Mouse (Mus musculus) lung, embryonic 16.5 days (tissue): ENCODE measurements around the gene Gm10273. TPM values are rescaled to one million over a fixed set of nuclear protein-coding genes. Genes with fewer than 3 reads are reported as not detected.
"Not testable (repeated sequence)": the region's sequence is repeated elsewhere in the genome, so short reads cannot be mapped to it uniquely, and the experiment has no call there.

Source experiments
- ATAC-seq: fragments of 200-750 bp; cut with Nextera tagmentation; 2 replicates; pipeline ENCODE4 v1.8.0; 2017; ENCODE audit warnings: low read depth, mild to moderate bottlenecking, moderate library complexity
- H3K27ac ChIP-seq: fragments of 300-500 bp; sonication (generic); 2 replicates; pipeline ENCODE4 v1.5.1; 2014; ENCODE audit warnings: mild to moderate bottlenecking, control low read depth, low read length
- H3K27me3 ChIP-seq: fragments of 300-500 bp; sonication (generic); 2 replicates; pipeline ENCODE4 v1.6.1; 2014; ENCODE audit warnings: low read depth, low read length, mixed read lengths; ENCODE audit not compliant: control insufficient read depth, insufficient read depth
- H3K36me3 ChIP-seq: fragments of 300-500 bp; sonication (generic); 2 replicates; pipeline ENCODE4 v1.6.1; 2014; ENCODE audit warnings: low read length; ENCODE audit not compliant: control insufficient read depth, insufficient read depth
- H3K4me1 ChIP-seq: fragments of 300-500 bp; sonication (generic); replicated peaks from 2 replicates; pipeline ENCODE4 v1.6.1; 2014; ENCODE audit warnings: low read length, mixed read lengths; ENCODE audit not compliant: control insufficient read depth, insufficient read depth
- H3K4me2 ChIP-seq: fragments of 300-500 bp; sonication (generic); 2 replicates; pipeline ENCODE4 v1.6.1; 2014; ENCODE audit warnings: low read depth, low read length, control low read depth
- H3K4me3 ChIP-seq: fragments of 300-500 bp; sonication (generic); 2 replicates; pipeline ENCODE4 v1.5.1; 2014; ENCODE audit warnings: mild to moderate bottlenecking, low read length, control low read depth
- H3K9ac ChIP-seq: fragments of 300-500 bp; sonication (generic); 2 replicates; pipeline ENCODE4 v1.6.1; 2014; ENCODE audit warnings: low read length, control low read depth
- H3K9me3 ChIP-seq: fragments of 300-500 bp; sonication (generic); 2 replicates; pipeline ENCODE4 v1.6.1; 2016; ENCODE audit warnings: low read length; ENCODE audit not compliant: control insufficient read depth
- WGBS: fragments of 180-500 bp; shearing (Covaris S2); extraction: QIAGEN DNeasy Blood & Tissue Kit; methylation state at CpG from one replicate; pipeline ENCODE4 v1.1.7; 2014; 5-methylcytosine and 5-hydroxymethylcytosine counted together
- polyA plus RNA-seq: library from polyadenylated mRNA; unstranded; fragments of >200 nt; fragmentation: Nextera tagmentation; extraction: Ambion mirVana; gene quantifications from 2 replicates; pipeline ENCODE4 v1.2.1, GENCODE M21; 2015

Gene Gm10273
- 1.3 and 12.4 TPM in 2 replicates for polyA plus RNA-seq

GRCm38 (mm10) chr10:59395461-59395860, at the start of gene Gm10273:
Gene Gm10273, plus strand, starts transcription at chr10:59395632.
- not testable (repeated sequence) for H3K4me1 ChIP-seq, ATAC-seq, H3K27ac ChIP-seq, H3K36me3 ChIP-seq, H3K9me3 ChIP-seq, H3K4me3 ChIP-seq, H3K4me2 ChIP-seq, H3K9ac ChIP-seq, H3K27me3 ChIP-seq
- WGBS: 86% methylated on average over 10 of the region's 25 CpGs

DNA sequence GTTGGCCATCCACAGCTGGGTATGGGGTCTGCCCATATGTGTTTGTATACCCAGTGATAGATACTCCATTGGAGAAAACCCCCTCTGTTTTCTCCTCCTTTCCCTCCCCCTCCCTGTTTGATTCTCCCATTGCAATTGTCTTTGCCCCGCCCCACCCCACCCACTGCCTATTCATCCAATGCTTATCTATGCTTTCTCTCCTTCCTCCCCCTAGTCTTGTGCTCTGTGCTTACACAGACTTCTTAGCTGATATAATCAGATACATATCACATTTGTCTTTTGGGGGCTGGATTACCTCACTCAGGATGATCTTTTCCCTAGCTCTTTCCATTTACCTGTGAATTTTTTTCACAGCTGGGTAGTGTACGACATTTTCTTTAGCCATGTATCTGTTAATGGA, 48.9 kb upstream of the Gm10273 start:
- no peak for ATAC-seq
- no peaks in the 10 kb centered on the region for H3K27me3 ChIP-seq
- H3K27ac ChIP-seq: no peak overlapping the region
- H3K9me3 ChIP-seq: no peaks in the 10 kb centered on the region
- no peak overlapping the region for H3K4me3 ChIP-seq
- WGBS: 97% methylated on average over 2 of the region's 2 CpGs
- no peaks in the 10 kb centered on the region for H3K4me1 ChIP-seq
- H3K36me3 ChIP-seq: peaks cover 40% of the 10 kb centered on the region
- H3K9ac ChIP-seq: no peak overlapping the region
- no peak overlapping the region for H3K4me2 ChIP-seq

GRCm38 (mm10) chr10:59348200-59348599, 47.2 kb upstream of the Gm10273 start:
- ATAC-seq: no peak
- H3K4me3 ChIP-seq: no peak overlapping the region
- H3K4me2 ChIP-seq: no peak overlapping the region
- H3K27me3 ChIP-seq: no peaks in the 10 kb centered on the region
- no peaks in the 10 kb centered on the region for H3K4me1 ChIP-seq
- peaks cover 44% of the 10 kb centered on the region for H3K36me3 ChIP-seq
- no peak overlapping the region for H3K27ac ChIP-seq
- 87% methylated on average over 9 of the region's 9 CpGs for WGBS
- H3K9me3 ChIP-seq: no peaks in the 10 kb centered on the region
- no peak overlapping the region for H3K9ac ChIP-seq

DNA sequence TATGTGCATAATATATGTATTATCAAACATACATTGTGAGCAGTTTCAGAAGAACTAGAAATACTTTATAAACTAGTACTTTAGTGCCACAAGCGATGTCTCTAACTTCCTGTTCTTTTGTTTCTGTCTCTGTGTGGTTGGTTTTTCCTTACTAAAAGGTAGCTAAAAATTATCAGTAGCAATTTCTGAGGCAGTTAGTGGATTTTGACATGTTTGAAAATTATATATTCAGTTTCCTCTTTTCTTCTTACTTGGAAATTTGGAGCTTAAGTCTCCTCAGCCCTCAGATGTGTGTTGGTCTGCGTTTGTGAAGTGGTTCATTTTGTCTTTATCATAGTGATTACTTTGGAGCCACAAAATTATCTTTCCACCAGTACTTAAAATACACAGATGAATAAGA, 45.9 kb upstream of the Gm10273 start:
- H3K27ac ChIP-seq: no peak overlapping the region
- 88% methylated on average over 2 of the region's 2 CpGs for WGBS
- peaks cover 35% of the 10 kb centered on the region for H3K36me3 ChIP-seq
- no peak overlapping the region for H3K9ac ChIP-seq
- no peak overlapping the region for H3K4me2 ChIP-seq
- no peaks in the 10 kb centered on the region for H3K27me3 ChIP-seq
- ATAC-seq: no peak
- H3K9me3 ChIP-seq: no peaks in the 10 kb centered on the region
- H3K4me3 ChIP-seq: no peak overlapping the region
- H3K4me1 ChIP-seq: no peaks in the 10 kb centered on the region

GRCm38 (mm10) chr10:59353065-59353464, 42.4 kb upstream of the Gm10273 start:
- WGBS: 38% methylated on average over 1 of the region's 1 CpGs
- Histone ChIP-seq H3K9ac (no peak overlapping the region), H3K27ac (no peak overlapping the region), H3K27me3 (no peaks in the 10 kb centered on the region), H3K36me3 (peaks cover 32% of the 10 kb centered on the region), H3K4me3 (no peak overlapping the region), H3K4me2 (no peak overlapping the region), H3K4me1 (no peaks in the 10 kb centered on the region), H3K9me3 (no peaks in the 10 kb centered on the region)
- ATAC-seq: no peak

- WGBS: 77% methylated on average over 12 of the region's 12 CpGs
- Histone ChIP-seq H3K9me3 (no peaks in the 10 kb centered on the region), H3K4me1 (no peaks in the 10 kb centered on the region), H3K27ac (no peak overlapping the region), H3K36me3 (peaks cover 24% of the 10 kb centered on the region), H3K9ac (no peak overlapping the region), H3K4me3 (no peak overlapping the region), H3K4me2 (no peak overlapping the region), H3K27me3 (no peaks in the 10 kb centered on the region)
- ATAC-seq: no peak
Measured at GRCm38 (mm10) chr10:59354120-59354519, 41.3 kb upstream of the Gm10273 start.

- Histone ChIP-seq H3K9ac (no peak overlapping the region), H3K36me3 (peaks cover 24% of the 10 kb centered on the region), H3K4me3 (no peak overlapping the region), H3K27ac (no peak overlapping the region), H3K4me2 (no peak overlapping the region), H3K27me3 (no peaks in the 10 kb centered on the region), H3K9me3 (no peaks in the 10 kb centered on the region), H3K4me1 (no peaks in the 10 kb centered on the region)
- WGBS: 81% methylated on average over 8 of the region's 8 CpGs
- no peak for ATAC-seq
Measured at GRCm38 (mm10) chr10:59355020-59355419, 40.4 kb upstream of the Gm10273 start.

DNA sequence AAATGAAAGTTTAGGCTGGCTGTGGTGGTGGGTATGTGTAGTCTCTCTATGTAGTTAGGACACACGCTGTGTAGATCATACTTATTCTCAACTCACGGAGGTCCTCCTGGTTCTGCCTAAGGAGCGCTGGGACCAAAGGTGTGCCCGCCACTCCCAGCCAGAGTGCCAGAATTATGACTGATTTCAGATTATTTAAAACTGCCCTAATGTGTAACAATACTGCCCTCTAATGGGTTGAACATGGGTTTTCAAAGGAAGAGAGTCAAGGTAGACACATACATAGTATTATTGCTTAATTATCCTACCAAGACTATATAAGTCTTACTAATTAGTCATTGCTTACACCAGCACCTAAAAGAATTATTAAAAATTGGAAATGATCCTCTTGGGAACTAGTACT, 36.7 kb upstream of the Gm10273 start:
- no peak overlapping the region for H3K4me3 ChIP-seq
- 0 out of 2 replicates have a peak, but pooled peaks cover 2% of the 10 kb centered on the region for H3K4me1 ChIP-seq
- no peaks in the 10 kb centered on the region for H3K27me3 ChIP-seq
- no peak overlapping the region for H3K9ac ChIP-seq
- no peaks in the 10 kb centered on the region for H3K9me3 ChIP-seq
- no peak overlapping the region for H3K4me2 ChIP-seq
- no peak for ATAC-seq
- 87% methylated on average over 4 of the region's 4 CpGs for WGBS
- peaks cover 30% of the 10 kb centered on the region for H3K36me3 ChIP-seq
- H3K27ac ChIP-seq: no peak overlapping the region

DNA sequence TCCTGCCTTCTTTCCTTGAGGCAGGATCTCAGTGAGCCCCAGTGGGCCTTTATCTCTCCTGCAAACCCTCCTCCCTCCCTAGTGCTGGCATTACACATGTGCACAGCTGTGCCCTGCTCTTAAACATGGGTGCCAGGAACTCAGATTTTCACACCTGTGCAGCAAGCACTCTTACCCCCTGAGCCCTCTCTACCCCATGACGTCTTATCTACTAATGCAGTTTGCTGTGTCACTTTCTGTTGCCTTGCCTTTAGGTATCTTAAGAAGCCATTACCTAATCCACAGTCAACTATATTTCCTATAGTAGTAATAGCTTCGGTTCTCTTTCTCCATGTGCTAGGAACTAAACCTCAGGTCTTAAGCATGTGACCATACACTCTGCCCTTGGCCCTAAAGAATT, 32.2 kb upstream of the Gm10273 start:
- no peak overlapping the region for H3K9ac ChIP-seq
- H3K4me2 ChIP-seq: no peak overlapping the region
- H3K4me3 ChIP-seq: no peak overlapping the region
- 79% methylated on average over 2 of the region's 2 CpGs for WGBS
- ATAC-seq: no peak
- H3K4me1 ChIP-seq: peaks cover 16% of the 10 kb centered on the region
- H3K9me3 ChIP-seq: no peaks in the 10 kb centered on the region
- no peak overlapping the region for H3K27ac ChIP-seq
- H3K36me3 ChIP-seq: peaks cover 28% of the 10 kb centered on the region
- H3K27me3 ChIP-seq: no peaks in the 10 kb centered on the region

DNA sequence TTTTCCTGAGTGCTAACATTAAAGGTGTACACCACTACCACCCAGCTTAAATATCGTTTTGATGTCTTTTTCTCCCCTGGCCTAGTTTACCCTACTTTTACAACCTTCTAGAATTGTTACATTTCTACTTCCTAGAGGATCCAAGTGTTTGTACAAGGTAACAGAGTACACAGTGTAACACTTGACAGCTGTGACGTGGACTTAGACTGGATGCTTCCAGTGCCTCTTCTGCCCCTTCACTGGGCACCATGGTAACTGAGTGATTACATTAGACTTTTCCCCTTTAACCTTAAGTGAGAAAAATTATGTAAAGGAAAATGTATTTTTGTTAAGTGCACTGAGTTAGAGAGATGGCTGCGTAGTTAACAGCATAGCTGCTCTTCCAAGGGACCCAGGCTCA, 30.9 kb upstream of the Gm10273 start:
- H3K4me1 ChIP-seq: peaks cover 16% of the 10 kb centered on the region
- no peaks in the 10 kb centered on the region for H3K27me3 ChIP-seq
- 59% methylated on average over 3 of the region's 3 CpGs for WGBS
- peaks cover 35% of the 10 kb centered on the region for H3K36me3 ChIP-seq
- H3K27ac ChIP-seq: peak overlapping the region; percentile 77
- no peak overlapping the region for H3K4me2 ChIP-seq
- H3K9ac ChIP-seq: no peak overlapping the region
- no peak overlapping the region for H3K4me3 ChIP-seq
- peak; percentile 95 for ATAC-seq
- no peaks in the 10 kb centered on the region for H3K9me3 ChIP-seq
